Mouse (Mus musculus): ENCODE data around the gene 9530003J23Rik.
A peak's percentile ranks its signal among the peaks of the same experiment; 100 is the strongest.

DNA sequence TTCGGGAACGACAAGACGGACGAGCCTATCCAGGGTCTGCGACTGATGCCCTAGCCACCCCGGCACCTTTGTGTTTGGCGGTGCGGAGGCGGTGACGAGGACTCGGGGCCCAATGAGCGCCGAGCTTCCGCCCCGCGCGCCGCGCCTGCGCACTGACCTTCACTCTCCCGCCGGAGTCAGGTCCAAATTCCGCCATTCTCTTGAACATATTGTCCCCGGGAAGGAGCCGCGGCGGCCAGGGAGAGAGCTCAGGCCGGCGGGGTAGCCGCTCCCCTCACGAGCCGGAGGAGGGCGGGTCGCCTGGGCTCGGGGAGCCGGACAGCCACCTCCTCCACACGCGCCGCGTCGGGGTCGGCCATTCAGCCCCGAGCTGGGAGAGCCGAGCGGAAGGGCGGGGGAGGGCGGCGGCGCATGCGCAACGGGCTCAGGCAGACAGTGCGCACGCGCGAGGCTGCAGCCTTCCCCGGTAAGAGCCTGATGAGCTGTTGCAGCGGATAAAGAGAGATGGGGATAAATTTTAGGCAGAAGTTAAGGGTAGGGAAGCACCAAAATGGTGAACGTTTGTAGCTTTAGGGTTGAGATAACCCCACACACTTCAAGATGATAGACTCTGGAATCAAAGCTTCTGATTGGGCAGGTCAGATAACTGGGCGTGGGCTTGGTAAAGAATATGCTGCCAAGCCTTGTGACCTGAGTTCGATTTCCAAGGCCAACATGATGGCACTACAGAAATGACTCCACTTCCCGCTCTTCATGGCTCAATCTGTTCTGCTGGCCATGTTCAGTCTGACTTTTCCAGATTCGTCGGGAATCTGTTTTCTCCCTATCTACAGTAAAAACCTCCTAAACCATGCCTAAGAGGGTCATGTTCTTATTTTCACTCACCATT lies 14.2 kb downstream of the 9530003J23Rik start, which contains the start of gene Yeats4:
- TF ChIP-seq CTCF (conservative IDR thresholded peaks at IDR 0.05 in 1 of 2, IDR thresholded peaks at IDR 0.05 in 1 of 2; ENCODE audit: low read depth in 2 of 2, low read length in 2 of 2): no peak
- no peak; the same call in 1 of the 2 replicates for TF ChIP-seq MAX (IDR thresholded peaks at IDR 0.05; ENCODE audit: low read length)
- TF ChIP-seq MXI1 (IDR thresholded peaks at IDR 0.05; ENCODE audit: low read depth, low read length): peak; percentile 77; the same call in 1 of the 2 replicates
- peak; percentile 89; the same call in 1 of the 2 replicates for TF ChIP-seq E2F4 (IDR thresholded peaks at IDR 0.05; ENCODE audit: insufficient replicate concordance, low read depth, low read length)
- TF ChIP-seq EP300 (IDR thresholded peaks at IDR 0.05; ENCODE audit: low read length): peak; percentile 54; the same call in 1 of the 2 replicates
- TF ChIP-seq POLR2A (IDR thresholded peaks at IDR 0.05; ENCODE audit: low read depth, low read length): peak; percentile 96
- peak; percentile 81; the same call in 1 of the 2 replicates for TF ChIP-seq TBP (conservative IDR thresholded peaks at IDR 0.05; ENCODE audit: low read depth, low read length)
- TF ChIP-seq TCF12 (IDR thresholded peaks at IDR 0.05; ENCODE audit: low read depth, low read length): peak; percentile 88
- TF ChIP-seq RAD21 (IDR thresholded peaks at IDR 0.05; ENCODE audit: low read depth, low read length): no peak
- peak; percentile 72 for TF ChIP-seq ZMIZ1 (IDR thresholded peaks at IDR 0.05; ENCODE audit: low read depth, low read length)
- peak; percentile 89 for TF ChIP-seq NRF1 (IDR thresholded peaks at IDR 0.05; ENCODE audit: low read depth, low read length)
- peak; percentile 93 for TF ChIP-seq JUND (conservative IDR thresholded peaks at IDR 0.05; ENCODE audit: low read depth, low read length)
- peak; percentile 69 for TF ChIP-seq JUN (IDR thresholded peaks at IDR 0.05; ENCODE audit: insufficient read depth, low read depth, low read length)
